Mouse (Mus musculus) mature B cell (primary cell): ENCODE results near the gene Tmprss9.

Experiments
- in situ Hi-C: fragments of 300-500 bp; cut with MboI; formaldehyde crosslinking; loops from 2 replicates; pipeline ENCODE4 v1.14.3; 2019

The Tmprss9 gene

GRCm38 (mm10) chr10:80915260-80915659 lies 43.6 kb downstream of the Tmprss9 start:
- in situ Hi-C loops: no loop called here

DNA sequence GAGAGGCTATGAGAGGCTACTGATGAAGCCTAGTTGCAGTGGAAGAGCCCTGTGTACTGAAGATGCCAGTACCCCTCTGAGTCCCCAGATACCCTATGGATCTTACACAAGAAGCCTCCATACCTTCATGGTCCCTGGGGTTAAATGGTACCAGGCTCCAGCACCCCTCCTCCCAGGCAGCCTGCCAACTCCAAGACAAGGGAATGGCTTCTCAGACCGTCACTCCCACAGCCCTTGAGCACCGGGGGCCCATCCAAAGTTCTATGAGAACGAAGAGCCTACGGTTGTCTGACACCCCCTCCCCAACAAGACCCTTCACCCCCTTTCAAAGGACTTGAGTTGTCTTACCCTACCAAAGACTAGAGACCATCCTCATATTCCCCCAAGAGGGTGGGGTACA lies 44.1 kb downstream of the Tmprss9 start:
- in situ Hi-C loops: no loop called here

DNA sequence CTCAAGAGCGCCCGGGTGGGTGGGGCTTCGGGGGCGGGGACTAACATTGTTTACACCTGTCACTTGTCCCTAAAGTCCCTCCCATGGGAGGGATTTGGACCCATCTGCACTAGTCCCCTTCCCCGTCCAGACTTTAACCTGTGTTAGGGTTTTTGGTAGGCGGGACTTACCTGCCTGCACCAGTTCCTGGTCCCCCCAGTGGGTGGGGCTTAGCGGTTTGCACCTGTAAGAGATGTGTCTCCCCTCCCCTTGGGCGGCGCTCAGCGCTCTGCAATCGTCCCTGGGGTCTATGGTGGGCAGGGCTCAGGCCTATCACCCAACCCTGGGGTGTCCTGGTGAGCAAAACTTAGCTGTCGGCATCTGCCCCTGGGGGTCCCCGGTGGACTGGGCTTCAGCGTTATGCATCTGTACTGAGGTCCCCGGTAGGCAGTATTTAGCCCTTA lies 45.7 kb downstream of the Tmprss9 start:
- in situ Hi-C loops: no loop called here

DNA sequence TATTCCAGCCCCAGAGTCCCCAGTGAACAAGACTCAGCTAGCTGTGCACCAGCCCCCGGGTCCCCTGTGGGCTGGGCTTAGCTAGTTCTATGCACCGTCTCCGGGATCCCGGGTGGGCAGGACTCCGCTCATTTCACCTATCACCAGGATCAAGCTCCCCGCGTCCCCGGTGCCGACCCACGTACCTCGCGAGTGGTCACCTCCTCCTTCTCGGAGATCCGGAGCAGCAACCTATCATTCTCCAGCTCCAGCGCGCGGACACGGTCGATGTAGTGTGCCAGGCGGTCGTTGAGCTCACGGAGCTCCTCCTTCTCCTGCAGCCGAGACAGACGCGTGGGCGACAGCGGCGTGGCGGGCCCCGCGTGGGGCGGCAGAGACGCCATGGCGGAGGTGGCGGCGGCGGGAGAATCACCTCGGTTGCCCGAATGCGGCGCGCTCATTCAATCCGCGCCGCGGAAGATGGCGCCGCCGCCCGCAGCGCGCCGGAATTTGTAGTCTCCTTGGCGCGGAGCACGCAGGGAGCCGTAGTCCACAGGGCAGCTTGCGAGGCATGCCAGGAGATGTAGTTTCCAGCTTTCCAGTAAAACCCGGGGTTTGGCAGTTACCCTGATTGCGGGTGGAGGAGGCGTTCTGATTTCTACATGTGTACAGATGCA lies 46.3 kb downstream of the Tmprss9 start, which contains the start of gene Lmnb2:
Lmnb2 (minus strand) TSS at position 467 of the 656 bp plus-strand sequence.
- in situ Hi-C loops: no loop called here

GRCm38 (mm10) chr10:80921923-80922322 lies 50.3 kb downstream of the Tmprss9 start:
- in situ Hi-C loops: no loop called here

DNA sequence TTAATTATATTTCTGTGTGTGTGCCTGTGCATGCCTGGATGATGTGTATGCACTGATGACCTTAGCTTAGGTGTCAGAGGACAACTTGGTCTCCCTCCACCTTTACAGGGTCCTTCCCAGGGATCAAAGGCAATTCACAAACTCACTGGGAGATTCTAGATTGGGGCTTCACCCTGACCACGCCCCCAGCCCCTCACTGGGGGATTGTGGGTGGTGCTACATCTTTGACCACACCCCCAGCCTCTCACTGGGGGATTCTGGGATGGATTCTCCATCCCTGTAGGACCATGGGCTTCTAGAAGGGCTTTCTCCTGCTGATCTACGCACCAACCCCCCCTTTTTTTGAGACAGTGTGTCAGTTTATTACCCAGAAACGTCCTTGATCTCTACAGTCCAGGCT lies 53.8 kb downstream of the Tmprss9 start:
- in situ Hi-C loops: loop anchor here (5.0 kb wide), 1 partner anchor 72 kb away; no protein-coding TSS in a partner anchor

GRCm38 (mm10) chr10:80928586-80929298 lies 57.1 kb downstream of the Tmprss9 start:
- in situ Hi-C loops: loop anchor here (5.0 kb wide), 1 partner anchor 69 kb away; no protein-coding TSS in a partner anchor

DNA sequence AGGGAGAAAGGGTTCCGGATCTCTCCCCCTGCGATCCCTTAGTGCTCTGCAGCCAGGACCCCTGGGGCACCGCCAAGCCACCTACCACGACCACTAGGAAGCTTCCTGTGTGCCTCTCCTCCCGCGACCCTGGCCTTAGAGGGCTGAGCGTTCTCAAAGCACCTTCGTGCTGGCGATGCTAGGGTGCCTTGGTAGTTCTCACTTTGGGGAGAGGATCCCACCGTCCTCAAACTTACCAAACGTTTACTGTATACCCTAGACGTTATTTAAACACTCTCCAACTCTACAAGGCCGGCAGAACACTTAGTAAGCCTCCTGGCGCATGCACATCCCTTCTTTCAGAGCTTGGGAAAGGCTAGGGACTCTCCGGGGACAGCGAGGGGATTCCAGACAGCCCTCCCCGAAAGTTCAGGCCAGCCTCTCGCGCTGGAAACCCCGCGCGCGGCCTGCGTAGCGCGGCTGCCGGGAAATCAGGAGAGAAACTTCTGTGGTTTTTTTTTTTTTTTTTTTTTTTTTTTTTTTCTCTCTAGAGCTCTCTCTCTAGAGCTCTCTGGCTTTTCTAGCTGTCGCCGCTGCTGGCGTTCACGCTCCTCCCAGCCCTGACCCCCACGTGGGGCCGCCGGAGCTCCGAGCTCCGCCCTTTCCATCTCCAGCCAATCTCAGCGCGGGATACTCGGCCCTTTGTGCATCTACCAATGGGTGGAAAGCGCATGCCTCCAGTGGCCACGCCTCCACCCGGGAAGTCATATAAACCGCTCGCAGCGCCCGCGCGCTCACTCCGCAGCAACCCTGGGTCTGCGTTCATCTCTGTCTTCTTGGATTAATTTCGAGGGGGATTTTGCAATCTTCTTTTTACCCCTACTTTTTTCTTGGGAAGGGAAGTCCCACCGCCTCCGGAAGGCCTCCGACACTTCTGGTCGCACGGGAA lies 57.9 kb downstream of the Tmprss9 start, which contains the start of gene Gadd45b:
Gadd45b (plus strand) TSS at position 775 of the 928 bp plus-strand sequence.
- in situ Hi-C loops: loop anchor here (5.0 kb wide), 1 partner anchor 68 kb away; no protein-coding TSS in a partner anchor

DNA sequence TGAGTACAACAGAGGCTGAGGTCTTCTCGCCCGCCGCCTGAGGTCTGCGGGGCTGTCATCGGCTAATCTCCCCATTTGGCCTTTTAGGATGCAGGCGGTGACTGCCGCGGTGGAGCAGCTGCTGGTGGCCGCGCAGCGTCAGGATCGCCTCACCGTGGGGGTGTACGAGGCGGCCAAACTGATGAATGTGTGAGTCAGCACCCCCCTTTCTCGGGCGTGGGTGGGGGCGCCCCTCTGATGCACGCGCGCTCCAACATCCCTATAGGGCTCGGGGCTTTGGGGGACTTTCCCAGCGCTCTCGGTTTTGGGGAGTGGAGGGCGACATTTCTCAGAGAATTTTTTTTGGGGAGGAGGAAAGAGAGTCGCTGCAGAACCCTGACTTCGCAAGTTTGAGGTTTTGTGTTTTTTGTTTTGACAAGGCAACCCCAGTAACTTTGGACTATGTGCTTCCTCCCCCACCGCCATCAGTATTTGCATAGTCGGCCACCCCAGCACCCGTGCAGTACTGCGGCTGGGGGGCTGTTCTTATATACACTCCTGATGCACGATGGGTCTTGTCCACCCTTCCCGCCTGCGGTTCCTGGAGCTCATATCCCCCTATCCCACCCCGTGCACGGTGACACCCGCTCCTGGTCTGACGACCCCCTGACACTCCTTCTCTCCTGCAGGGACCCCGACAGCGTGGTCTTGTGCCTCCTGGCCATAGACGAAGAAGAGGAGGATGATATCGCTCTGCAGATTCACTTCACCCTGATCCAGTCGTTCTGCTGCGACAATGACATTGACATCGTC lies 58.9 kb downstream of the Tmprss9 start:
- in situ Hi-C loops: no loop called here

DNA sequence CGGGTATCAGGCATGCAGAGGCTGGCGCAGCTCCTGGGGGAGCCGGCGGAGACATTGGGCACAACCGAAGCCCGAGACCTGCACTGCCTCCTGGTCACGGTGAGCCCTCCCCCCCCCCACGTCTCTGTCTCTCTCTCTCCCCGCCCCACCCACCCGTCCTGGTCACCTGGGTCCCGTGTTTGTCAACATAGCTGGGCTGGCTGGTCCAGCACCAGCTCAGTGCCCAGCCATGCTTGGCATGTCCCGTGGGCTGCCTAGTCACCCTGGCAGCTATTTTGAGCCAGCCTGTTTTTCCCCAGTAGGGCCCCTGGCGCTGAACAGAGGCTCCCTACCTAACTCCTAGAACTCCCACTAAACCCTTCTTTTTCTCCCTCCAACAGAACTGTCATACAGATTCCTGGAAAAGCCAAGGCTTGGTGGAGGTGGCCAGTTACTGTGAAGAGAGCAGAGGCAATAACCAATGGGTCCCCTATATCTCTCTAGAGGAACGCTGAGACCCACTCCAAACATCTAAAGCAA lies 59.6 kb downstream of the Tmprss9 start:
- in situ Hi-C loops: no loop called here

DNA sequence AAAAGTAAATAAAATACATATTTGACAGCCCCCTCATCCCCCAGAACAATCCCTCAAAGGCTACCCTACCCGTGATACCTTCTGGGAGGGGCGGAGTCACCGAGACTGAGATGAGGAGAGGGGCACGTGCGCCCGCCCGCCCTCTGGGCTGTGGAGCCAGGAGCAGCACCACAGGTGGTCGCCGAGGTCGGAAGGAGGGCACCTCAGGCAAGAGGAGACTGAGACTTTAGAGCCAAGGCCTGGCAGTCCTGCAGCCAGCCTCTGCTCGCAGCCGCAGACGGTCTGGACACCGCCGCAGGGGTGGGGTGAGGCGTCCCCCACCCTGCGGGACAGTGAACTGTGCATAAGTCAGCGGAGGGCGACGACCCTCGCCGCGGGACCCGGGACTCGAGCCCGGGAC lies 60.0 kb downstream of the Tmprss9 start:
- in situ Hi-C loops: no loop called here

- in situ Hi-C loops: no loop called here
Observed at GRCm38 (mm10) chr10:80932206-80932605, 60.6 kb downstream of the Tmprss9 start.

GRCm38 (mm10) chr10:80932700-80933420 lies 61.2 kb downstream of the Tmprss9 start:
- in situ Hi-C loops: no loop called here

GRCm38 (mm10) chr10:80933421-80933979 lies 61.9 kb downstream of the Tmprss9 start:
- in situ Hi-C loops: no loop called here

- in situ Hi-C loops: no loop called here
Observed at GRCm38 (mm10) chr10:80934136-80934985, 62.7 kb downstream of the Tmprss9 start.

DNA sequence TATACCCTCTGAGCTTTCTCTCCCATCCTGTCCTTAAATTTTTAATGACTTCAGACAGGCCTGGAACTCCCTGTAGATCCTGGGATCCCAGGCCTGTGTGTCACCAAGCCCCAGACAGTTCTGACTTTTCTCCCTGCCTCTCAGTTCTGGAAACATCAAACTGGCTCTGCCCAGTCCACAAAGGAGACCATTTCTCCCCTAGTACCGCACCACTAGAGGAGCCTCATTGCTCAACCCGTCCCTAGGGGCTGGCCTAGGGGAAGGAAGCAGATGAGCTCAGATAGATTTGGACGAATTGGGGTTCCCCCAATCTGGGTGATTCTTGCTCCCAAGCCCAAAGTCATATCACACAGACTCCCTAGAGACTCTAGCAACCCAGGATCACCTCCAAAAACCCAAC lies 63.6 kb downstream of the Tmprss9 start:
- in situ Hi-C loops: no loop called here

GRCm38 (mm10) chr10:80935698-80936097 lies 64.0 kb downstream of the Tmprss9 start:
- in situ Hi-C loops: no loop called here

GRCm38 (mm10) chr10:80936135-80936809 lies 64.6 kb downstream of the Tmprss9 start:
- in situ Hi-C loops: no loop called here
